ENCODE assay signal across 8 mouse cellular contexts in the genomic region with DNA sequence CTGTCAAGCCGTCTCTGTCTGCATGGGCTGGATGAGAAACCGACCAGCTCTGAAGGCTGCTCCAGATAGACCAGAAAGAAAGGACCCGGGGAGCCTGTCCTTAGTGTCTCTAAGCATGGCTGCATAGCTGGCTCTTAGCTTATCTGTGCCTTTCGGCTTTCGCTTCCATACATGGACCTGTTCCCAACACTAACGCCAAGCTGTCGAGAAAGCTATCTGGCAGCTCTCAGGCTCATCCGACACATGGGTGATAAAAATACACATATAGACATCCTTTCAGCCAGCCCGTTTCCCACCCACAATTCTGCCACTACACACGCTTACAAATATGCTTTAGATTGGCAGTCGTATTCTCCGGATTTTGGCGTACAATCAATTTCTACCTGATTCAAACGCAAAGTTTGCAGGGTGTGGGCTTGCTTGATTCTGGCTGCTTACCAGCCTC. TPM values are rescaled to one million over a fixed set of nuclear protein-coding genes. Genes with fewer than 3 reads are reported as not detected.
A peak's percentile ranks its signal among the peaks of the same experiment; 100 is the strongest.
DNase-seq lines count a peak whose midpoint lies in the region; ATAC-seq lines count a peak whose summit lies in the region.

Gene Slc8a1, minus strand, starts transcription at position 67 of the 445 bp plus-strand sequence.

- no peaks in the 10 kb centered on the region for H3K36me3 ChIP-seq in forebrain, embryonic 15.5 days
- H3K36me3 ChIP-seq in forebrain, embryonic 10.5 days (replicated peaks): no peaks in the 10 kb centered on the region
- no peaks in the 10 kb centered on the region for H3K36me3 ChIP-seq in forebrain, embryonic 16.5 days (ENCODE audit: control insufficient read depth, insufficient read depth)
- no peaks in the 10 kb centered on the region for H3K36me3 ChIP-seq in heart, embryonic 15.5 days

- peak; percentile 89 for ATAC-seq in forebrain, embryonic 15.5 days (replicated peaks)
- ATAC-seq in forebrain, embryonic 16.5 days: peak; percentile 93
- peak; percentile 91 for ATAC-seq in heart, embryonic 15.5 days (replicated peaks; ENCODE audit: insufficient number of reproducible peaks, insufficient read depth, low FRiP score, low read depth)

- no peak within 1 kb of the TSS for H3K9ac ChIP-seq in forebrain, embryonic 15.5 days (replicated peaks)
- H3K9ac ChIP-seq in forebrain, embryonic 16.5 days (replicated peaks; ENCODE audit: low read depth, low read length): no peak within 1 kb of the TSS
- peak within 1 kb of the TSS; percentile 56 for H3K9ac ChIP-seq in heart, embryonic 15.5 days

- peak within 1 kb of the TSS; percentile 16 for H3K4me2 ChIP-seq in forebrain, embryonic 15.5 days (replicated peaks)
- H3K4me2 ChIP-seq in forebrain, embryonic 16.5 days (ENCODE audit: low read length): peak within 1 kb of the TSS; percentile 34
- peak within 1 kb of the TSS; percentile 43 for H3K4me2 ChIP-seq in heart, embryonic 15.5 days

- peak within 1 kb of the TSS; percentile 15; the same call in 1 of the 2 replicates for H3K4me3 ChIP-seq in forebrain, embryonic 15.5 days
- H3K4me3 ChIP-seq in forebrain, embryonic 10.5 days: no peak within 1 kb of the TSS
- H3K4me3 ChIP-seq in forebrain, embryonic 16.5 days (replicated peaks; ENCODE audit: low read length): peak within 1 kb of the TSS; percentile 23
- peak within 1 kb of the TSS; percentile 48 for H3K4me3 ChIP-seq in heart, embryonic 15.5 days

- peak within 1 kb of the TSS; percentile 81 for H3K27ac ChIP-seq in forebrain, embryonic 15.5 days (replicated peaks)
- H3K27ac ChIP-seq in forebrain, embryonic 10.5 days: no peak within 1 kb of the TSS
- peak within 1 kb of the TSS; percentile 81 for H3K27ac ChIP-seq in forebrain, embryonic 16.5 days (ENCODE audit: low read length)
- peak within 1 kb of the TSS; percentile 91 for H3K27ac ChIP-seq in heart, embryonic 15.5 days

- peaks cover 19% of the 10 kb centered on the region; the same call in 1 of the 2 replicates for H3K4me1 ChIP-seq in forebrain, embryonic 15.5 days
- H3K4me1 ChIP-seq in forebrain, embryonic 10.5 days: no peaks in the 10 kb centered on the region
- H3K4me1 ChIP-seq in forebrain, embryonic 16.5 days (replicated peaks; ENCODE audit: control insufficient read depth, insufficient read depth, low read length): peaks cover 13% of the 10 kb centered on the region
- H3K4me1 ChIP-seq in heart, embryonic 15.5 days (replicated peaks): peaks cover 20% of the 10 kb centered on the region

- no peaks in the 10 kb centered on the region for H3K9me3 ChIP-seq in forebrain, embryonic 15.5 days
- H3K9me3 ChIP-seq in forebrain, embryonic 10.5 days: no peaks in the 10 kb centered on the region
- no peaks in the 10 kb centered on the region for H3K9me3 ChIP-seq in forebrain, embryonic 16.5 days (ENCODE audit: control insufficient read depth, low read length)
- no peaks in the 10 kb centered on the region for H3K9me3 ChIP-seq in heart, embryonic 15.5 days (replicated peaks)

- no peaks in the 10 kb centered on the region for H3K27me3 ChIP-seq in forebrain, embryonic 15.5 days
- no peaks in the 10 kb centered on the region for H3K27me3 ChIP-seq in forebrain, embryonic 10.5 days (ENCODE audit: poor library complexity, severe bottlenecking)
- no peaks in the 10 kb centered on the region for H3K27me3 ChIP-seq in forebrain, embryonic 16.5 days (replicated peaks; ENCODE audit: control insufficient read depth, insufficient read depth, low read length)
- H3K27me3 ChIP-seq in heart, embryonic 15.5 days: no peaks in the 10 kb centered on the region

- whole genome bisulfite sequencing in forebrain, embryonic 15.5 days: 42% methylated on average over 14 of the region's 14 CpGs
- 94% methylated on average over 14 of the region's 14 CpGs for WGBS in forebrain, embryonic 10.5 days
- WGBS in forebrain, embryonic 16.5 days: 43% methylated on average over 14 of the region's 14 CpGs
- 24% methylated on average over 14 of the region's 14 CpGs for WGBS in heart, embryonic 15.5 days

- DNase-seq in forebrain, embryonic 10.5 days (ENCODE audit: extremely low spot score, low spot score): no peak
- peak; percentile 67 to 75 for DNase-seq in layer of hippocampus, postnatal 36 days
- peak; percentile 50 for DNase-seq in right cerebral cortex, postnatal 4 days
- DNase-seq in yolk sac, embryonic 10.5 days (ENCODE audit: low spot score): no peak
- DNase-seq in ovary, postnatal 10 days (ENCODE audit: low spot score): no peak

RNA-seq across cellular contexts. Expression of gene Slc8a1, which starts in this region (rescaled TPM):
- polyA plus RNA-seq in forebrain, embryonic 15.5 days (2015; fragmentation: Nextera tagmentation; extraction: Ambion mirVana): 17.7 and 18.4 TPM in 2 replicates
- 0.69 and 1.3 TPM in 2 replicates for polyA plus RNA-seq in forebrain, embryonic 10.5 days (2016; fragmentation: Nextera tagmentation; extraction: Ambion mirVana)
- polyA plus RNA-seq in forebrain, embryonic 16.5 days (2015; fragmentation: Nextera tagmentation; extraction: Ambion mirVana): 19.6 and 21.7 TPM in 2 replicates
- 73.3 and 83.6 TPM in 2 replicates for polyA plus RNA-seq in heart, embryonic 15.5 days (2015; fragmentation: Nextera tagmentation; extraction: Ambion mirVana)
- total RNA-seq in layer of hippocampus, postnatal 36 days (2021): 100 to 1,000 TPM; 287 to 303 TPM

Comparison
In these comparisons a context has a peak if more than half of its experiments do, and no peak if none do; other contexts are left out.
1. DNase-seq: peak in layer of hippocampus, postnatal 36 days (2 of 2) and right cerebral cortex, postnatal 4 days (single experiment); none in forebrain, embryonic 10.5 days (single experiment), yolk sac, embryonic 10.5 days (single experiment) and ovary, postnatal 10 days (single experiment).
2. Peak in every context shown above with its lines, with median percentiles within 50 percentile points of each other: ATAC-seq and H3K4me2 ChIP-seq.